Mouse (Mus musculus) cerebellum, adult 11-12 months (tissue): Measurements from ENCODE around the gene Olfr223.
"Not testable (repeated sequence)": the region's sequence is repeated elsewhere in the genome, so short reads cannot be mapped to it uniquely, and the experiment has no call there.

Source experiments
- DNase-seq: peaks from one replicate; pipeline ENCODE4 v3.0.0; 2022

The Olfr223 gene

GRCm38 (mm10) chr11:59589496-59589895, 3.6 kb downstream of the Olfr223 start:
- no peak for DNase-seq

- DNase-seq, result no peak
These were observed 8.6 kb downstream of the Olfr223 start for GRCm38 (mm10) chr11:59584539-59584938.

- not testable (repeated sequence) for DNase-seq
These were observed 17.0 kb downstream of the Olfr223 start, which contains the start of gene Olfr222 for GRCm38 (mm10) chr11:59576135-59576534. TSS of gene Olfr222 (minus strand) at chr11:59576235.

- no peak for DNase-seq
These were observed 17.4 kb downstream of the Olfr223 start for GRCm38 (mm10) chr11:59575726-59576125.

GRCm38 (mm10) chr11:59569306-59569705, 23.8 kb downstream of the Olfr223 start:
- DNase-seq, result no peak

GRCm38 (mm10) chr11:59562837-59563236, 30.3 kb downstream of the Olfr223 start:
- DNase-seq, result no peak

GRCm38 (mm10) chr11:59562336-59562735, 30.8 kb downstream of the Olfr223 start:
- DNase-seq, result no peak

GRCm38 (mm10) chr11:59560906-59561305, 32.2 kb downstream of the Olfr223 start:
- DNase-seq, result no peak

GRCm38 (mm10) chr11:59554535-59554934, 38.6 kb downstream of the Olfr223 start:
- no peak for DNase-seq

GRCm38 (mm10) chr11:59554127-59554526, 39.0 kb downstream of the Olfr223 start:
- DNase-seq, result no peak

- no peak for DNase-seq
These were observed 49.1 kb downstream of the Olfr223 start for GRCm38 (mm10) chr11:59544005-59544404.

GRCm38 (mm10) chr11:59543376-59543775, 49.7 kb downstream of the Olfr223 start:
- no peak for DNase-seq

- DNase-seq, result no peak
These were observed 50.6 kb downstream of the Olfr223 start for GRCm38 (mm10) chr11:59542442-59542841.

GRCm38 (mm10) chr11:59541324-59541723, 51.8 kb downstream of the Olfr223 start, which contains the start of gene Nlrp3:
TSS of gene Nlrp3 (plus strand) at chr11:59541568.
- DNase-seq, result no peak

- no peak for DNase-seq
These were observed 53.0 kb downstream of the Olfr223 start for GRCm38 (mm10) chr11:59540123-59540522.
